Mouse (Mus musculus) MEL (cell line): Measurements from ENCODE around the gene Pick1.

ENCODE experiments used
- CTCF ChIP-seq, 3 experiments: IDR thresholded peaks in 2 of 3; conservative IDR thresholded peaks in 1 of 3; 2 replicates each; pipeline ENCODE4 v1.5.1; 2011 to 2012; ENCODE audit warnings: low read length in 3 of 3, low read depth in 2 of 3, mild to moderate bottlenecking in 2 of 3, improper control_type of control experiment in 1 of 3, inconsistent platforms in 1 of 3, mixed read lengths in 1 of 3, moderate library complexity in 1 of 3; ENCODE audit not compliant: control insufficient read depth in 1 of 3, insufficient read depth in 1 of 3, poor library complexity in 1 of 3, severe bottlenecking in 1 of 3
- POLR2A ChIP-seq, 2 experiments: IDR thresholded peaks; 2 replicates each; pipeline ENCODE4 v1.6.1; 2011 to 2012; ENCODE audit warnings: low read length in 2 of 2, mild to moderate bottlenecking in 2 of 2, control low read depth in 1 of 2, improper control_type of control experiment in 1 of 2, low read depth in 1 of 2, moderate library complexity in 1 of 2; ENCODE audit not compliant: control insufficient read depth in 1 of 2, insufficient read depth in 1 of 2, poor library complexity in 1 of 2

DNA sequence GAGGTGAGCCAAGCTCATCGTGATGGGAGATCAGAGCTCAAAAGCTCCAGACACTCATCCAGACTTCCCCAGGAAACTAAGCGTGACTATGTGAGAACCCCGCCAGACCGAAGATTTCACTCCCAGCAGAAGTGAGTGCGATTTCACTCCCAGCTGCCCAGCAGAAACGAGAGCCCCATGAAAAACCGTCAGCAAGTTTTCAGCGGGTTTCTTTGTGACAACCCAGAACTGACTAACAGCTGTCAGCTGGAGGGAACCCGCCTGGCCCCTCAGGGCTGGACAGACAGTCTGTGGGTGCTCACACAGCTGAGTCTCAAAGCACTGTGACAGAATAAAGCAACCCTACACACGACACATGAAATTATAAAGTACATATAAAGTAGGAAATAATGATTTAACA, 48.8 kb downstream of the Pick1 start:
- TF ChIP-seq CTCF (IDR thresholded peaks at IDR 0.05 in 2 of 3, conservative IDR thresholded peaks at IDR 0.05 in 1 of 3; ENCODE audit: control insufficient read depth in 1 of 3, insufficient read depth in 1 of 3, low read depth in 2 of 3, low read length in 3 of 3, poor library complexity in 1 of 3, severe bottlenecking in 1 of 3): no peak
- no peak for TF ChIP-seq POLR2A (IDR thresholded peaks at IDR 0.05; ENCODE audit: control insufficient read depth in 1 of 2, insufficient read depth in 1 of 2, low read depth in 1 of 2, low read length in 2 of 2, poor library complexity in 1 of 2)
